Mouse (Mus musculus): ENCODE data around the gene Slc7a5.

- TF ChIP-seq CTCF (IDR thresholded peaks at IDR 0.05; ENCODE audit: low read depth, low read length) (no peak), POLR2A (IDR thresholded peaks at IDR 0.05; ENCODE audit: borderline replicate concordance, low read depth, low read length) (no peak)
Observed at GRCm38 (mm10) chr8:121913378-121913777, 5.9 kb upstream of the Slc7a5 start.

Measured in bone marrow macrophage, adult 2 months (primary cell).